Mouse (Mus musculus): ENCODE data around the gene Prss54.

DNA sequence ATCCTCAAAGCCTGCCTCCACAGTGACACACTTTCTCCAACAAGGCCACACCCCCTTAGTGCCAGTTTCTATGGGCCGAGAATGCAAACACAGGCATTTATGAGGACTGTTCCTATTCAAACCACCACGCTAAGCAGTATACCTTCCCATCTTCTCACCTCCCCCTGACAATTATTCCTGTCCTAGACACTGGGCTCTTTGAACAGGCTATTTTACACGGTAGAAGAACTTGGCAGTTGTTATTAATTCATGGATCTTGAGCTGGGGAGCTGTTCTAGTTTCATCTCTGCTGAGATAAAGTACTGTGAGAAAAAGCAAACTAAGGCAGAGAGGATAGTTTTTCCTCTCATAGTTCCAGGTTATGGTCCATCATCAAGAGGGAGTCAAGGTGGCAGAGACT, 33.1 kb downstream of the Prss54 start:
- TF ChIP-seq POLR2AphosphoS5 (IDR thresholded peaks at IDR 0.05; ENCODE audit: insufficient replicate concordance, low read depth, low read length) (no peak), CTCF (IDR thresholded peaks at IDR 0.05; ENCODE audit: low read depth, low read length) (no peak), GATA1 (IDR thresholded peaks at IDR 0.05; ENCODE audit: borderline replicate concordance, low read length) (no peak)
